Mouse (Mus musculus): Measurements from ENCODE around the gene Pf4.
"Not testable (repeated sequence)": the region's sequence is repeated elsewhere in the genome, so short reads cannot be mapped to it uniquely, and the experiment has no call there.

Pf4 gene

DNA sequence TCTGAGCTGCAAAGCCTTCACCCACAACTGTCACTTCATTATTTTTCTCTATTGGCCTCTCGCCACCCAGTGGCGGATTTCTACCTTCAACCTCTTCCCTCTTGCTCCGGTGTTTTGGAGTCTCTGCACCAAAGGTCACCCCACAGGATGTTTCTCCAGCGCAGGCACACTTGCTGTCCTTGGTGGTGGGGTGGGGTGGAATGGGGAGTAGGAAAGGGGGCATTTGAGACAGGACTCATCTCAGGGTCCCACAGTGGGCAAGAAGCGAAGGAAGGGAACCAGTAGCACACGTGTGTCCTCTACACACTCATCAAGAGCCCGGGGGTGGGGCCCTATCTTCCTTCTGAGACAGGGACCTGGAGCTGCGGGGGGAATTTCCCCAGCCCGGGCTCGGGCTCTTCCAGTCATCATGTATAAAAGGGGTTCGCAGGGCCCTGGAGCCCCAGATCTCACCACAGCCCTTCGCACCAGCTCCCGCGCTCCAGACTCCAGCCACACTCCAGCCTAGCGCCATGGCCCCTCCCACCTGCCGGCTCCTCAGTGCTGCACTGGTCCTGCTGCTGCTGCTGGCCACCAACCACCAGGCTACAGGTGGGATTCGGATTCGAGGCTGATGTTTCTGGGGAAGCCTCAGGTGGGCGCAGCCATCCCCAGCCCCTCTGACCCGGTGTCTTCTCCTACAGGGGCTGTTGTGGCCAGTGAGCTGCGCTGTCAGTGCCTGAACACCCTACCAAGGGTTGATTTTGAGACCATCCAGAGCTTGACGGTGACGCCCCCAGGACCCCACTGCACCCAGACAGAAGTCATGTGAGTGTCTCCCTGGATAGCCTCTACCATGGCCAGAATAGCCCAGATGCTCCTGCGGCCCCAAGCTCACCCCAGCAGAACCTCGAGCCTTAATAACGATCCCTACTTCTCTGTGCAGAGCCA lies 13.7 kb downstream of the Pf4 start, which contains the start of gene Cxcl3:
Cxcl3 (plus strand) TSS at position 445 of the 930 bp plus-strand sequence.
- no peak for DNase-seq (ENCODE audit: low spot score in 2 of 2)

DNA sequence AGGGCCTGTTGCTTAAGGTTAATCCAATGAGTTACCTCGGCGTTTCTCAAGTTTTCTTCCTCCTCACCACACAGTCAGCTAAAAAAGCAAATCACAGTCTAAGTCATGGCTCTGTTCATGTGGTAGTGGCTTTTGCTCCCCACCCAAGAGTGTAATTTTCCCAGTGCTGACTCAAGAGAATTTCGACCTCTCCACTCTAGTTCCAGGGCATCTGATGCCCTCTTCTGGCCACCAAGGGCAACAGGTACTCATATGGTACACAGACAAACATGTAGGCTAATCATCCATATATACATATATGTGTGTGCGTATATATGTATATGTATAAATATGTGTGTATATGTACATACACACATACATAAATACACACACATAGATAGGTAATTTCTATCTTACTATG lies 15.9 kb downstream of the Pf4 start:
- DNase-seq (ENCODE audit: low spot score in 2 of 2) = no peak

- DNase-seq (ENCODE audit: low spot score in 2 of 2) = no peak
Observed at GRCm38 (mm10) chr5:90789306-90790073, 17.3 kb downstream of the Pf4 start.

DNA sequence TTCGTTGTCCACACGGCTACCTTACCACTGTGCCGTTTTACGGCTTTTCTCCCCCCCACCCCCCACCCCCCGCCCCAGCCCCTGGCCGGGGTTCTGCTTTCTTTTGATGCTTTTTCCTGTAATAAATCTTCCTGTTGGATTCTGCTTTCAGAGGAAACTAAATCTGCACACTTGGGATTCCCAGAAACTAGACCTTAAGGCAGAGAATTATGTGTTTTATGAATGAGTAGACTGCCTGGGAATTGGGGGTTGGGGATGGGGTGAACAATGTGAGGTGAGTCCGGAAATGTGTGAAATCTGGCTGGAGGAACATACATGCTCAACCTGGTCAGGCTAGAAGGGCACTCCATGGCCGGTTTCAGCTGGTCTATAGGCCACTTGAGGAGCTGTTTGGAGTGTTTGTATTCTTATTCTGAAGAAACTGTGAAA lies 17.9 kb downstream of the Pf4 start:
- DNase-seq (ENCODE audit: low spot score in 2 of 2) = no peak

DNA sequence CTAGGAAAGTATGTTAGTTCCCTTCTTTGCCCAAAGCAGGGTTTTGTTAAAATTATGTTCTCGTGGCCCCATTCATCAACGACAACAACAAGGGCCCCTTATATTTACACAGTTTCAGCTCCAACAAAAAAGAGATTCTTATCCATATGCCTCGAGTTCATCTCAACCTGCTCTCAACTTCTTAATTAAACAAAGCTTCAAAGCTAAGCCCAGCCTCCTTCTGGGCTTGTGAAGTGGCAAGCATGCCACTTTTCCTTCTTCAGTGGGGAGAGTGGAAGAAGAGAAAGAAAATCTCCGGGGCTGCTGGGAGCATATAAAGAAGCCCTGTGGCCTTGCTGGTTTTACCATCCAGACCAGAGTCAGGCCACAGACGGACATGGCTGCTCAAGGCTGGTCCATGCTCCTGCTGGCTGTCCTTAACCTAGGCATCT lies 22.0 kb downstream of the Pf4 start, which contains the start of gene Cxcl15:
Cxcl15 (plus strand) TSS at position 340 of the 431 bp plus-strand sequence.
- no peak for DNase-seq (ENCODE audit: low spot score in 2 of 2)

- not testable (repeated sequence) for DNase-seq (ENCODE audit: low spot score in 2 of 2)
Observed at GRCm38 (mm10) chr5:90795392-90795791, 23.2 kb downstream of the Pf4 start.

DNA sequence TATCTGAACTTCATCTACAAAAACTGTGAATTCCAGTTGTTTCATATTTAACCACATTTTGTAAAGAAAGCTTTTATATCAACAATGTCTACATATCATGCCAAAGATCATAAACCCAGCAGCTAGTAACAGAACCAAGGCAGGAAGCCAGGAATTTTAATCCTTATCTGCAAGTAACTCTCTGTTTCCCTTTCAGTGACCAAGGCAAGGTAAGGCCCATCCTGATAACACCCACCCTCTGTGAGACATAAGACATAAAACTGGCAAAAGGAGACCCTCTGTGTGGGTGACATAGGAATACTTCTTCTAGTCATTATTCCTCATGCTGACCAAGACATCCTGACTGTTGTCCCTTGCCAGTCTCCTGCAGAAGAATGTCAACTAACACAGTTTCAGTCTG lies 32.3 kb downstream of the Pf4 start:
- DNase-seq (ENCODE audit: low spot score in 2 of 2) = no peak

DNA sequence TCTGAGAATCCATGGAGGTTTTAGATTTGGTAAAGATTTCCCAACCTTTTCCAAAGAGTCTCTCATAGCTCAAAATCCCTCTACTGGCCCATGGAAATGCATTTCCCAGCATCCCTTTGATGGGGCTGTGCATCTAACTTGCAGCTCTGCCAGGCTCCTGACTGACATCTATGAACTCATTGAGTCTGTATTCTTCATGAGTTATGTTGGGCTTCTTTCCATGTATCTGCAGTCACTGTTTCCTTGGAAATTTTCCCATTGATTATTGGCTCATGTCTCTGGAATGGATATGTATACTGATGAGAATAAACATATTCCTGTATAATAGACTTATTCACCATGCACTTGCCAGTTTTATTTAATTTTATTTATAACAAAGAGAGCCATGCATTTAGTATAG lies 33.8 kb downstream of the Pf4 start:
- no peak for DNase-seq (ENCODE audit: low spot score in 2 of 2)

DNA sequence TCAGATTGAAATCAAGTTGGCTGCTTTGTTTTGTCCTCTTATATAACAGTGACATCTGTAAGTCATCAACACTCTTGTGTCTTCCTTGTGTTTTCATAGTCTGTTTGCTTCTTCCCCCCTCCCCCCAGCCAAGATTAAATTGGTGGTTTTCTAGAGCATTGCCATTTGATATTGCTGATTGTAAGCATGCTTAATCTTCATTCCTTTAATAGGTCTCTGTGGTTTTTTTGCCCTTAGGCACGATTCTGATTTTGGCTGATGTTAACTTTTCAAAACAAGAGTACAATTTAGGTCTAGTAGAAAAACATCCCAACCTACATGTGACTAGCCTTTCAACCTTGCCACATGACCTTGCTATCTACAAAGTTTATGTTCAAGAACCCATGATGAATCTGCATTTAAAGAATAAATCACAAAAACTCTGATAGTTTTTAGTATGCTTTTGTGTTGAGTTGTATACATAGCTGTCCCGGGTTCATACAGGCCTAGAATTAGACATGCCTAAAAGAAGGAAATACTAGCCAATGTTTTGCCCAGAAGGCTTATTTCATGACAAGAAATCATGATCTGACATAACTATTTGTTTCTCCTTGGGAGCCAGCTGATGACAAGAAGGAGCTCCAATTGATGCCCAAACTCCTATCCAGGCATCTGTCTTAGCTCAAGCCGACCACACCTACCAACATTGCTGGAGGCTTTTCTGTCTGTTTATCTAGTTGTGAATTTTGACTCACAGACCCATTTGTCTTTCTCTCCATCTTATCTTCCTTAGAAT lies 35.1 kb downstream of the Pf4 start:
- no peak for DNase-seq (ENCODE audit: low spot score in 2 of 2)

DNA sequence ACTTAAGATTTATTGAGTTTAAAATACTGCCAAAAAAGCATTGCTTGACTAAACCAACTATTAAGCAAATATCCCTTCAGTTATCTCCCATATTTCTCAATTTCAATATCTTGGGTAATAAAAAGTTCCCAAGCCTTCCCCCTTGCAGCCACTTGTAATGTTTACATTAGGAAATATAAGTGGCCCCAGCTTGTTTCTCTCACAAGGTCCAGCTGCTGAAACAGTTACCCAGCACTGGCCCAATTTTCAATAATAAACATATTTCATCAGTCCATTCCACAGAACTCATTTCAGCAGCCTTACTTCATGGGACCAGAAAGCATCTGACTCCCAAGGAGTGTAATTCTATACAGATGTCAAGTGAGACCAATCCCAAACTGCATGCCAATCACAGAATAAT lies 47.5 kb downstream of the Pf4 start:
- DNase-seq (ENCODE audit: low spot score in 2 of 2) = no peak
